Mouse (Mus musculus): ENCODE results near the gene Maff. TPM values are rescaled to one million over a fixed set of nuclear protein-coding genes. Genes with fewer than 3 reads are reported as not detected.
A peak's percentile ranks its signal among the peaks of the same experiment; 100 is the strongest.

Maff gene
- total RNA-seq, 4 experiments from 2014 or later, result 1.2 to 3.8 (median 1.5) TPM

- DNase-seq (ENCODE audit: low spot score in 2 of 2), result no peak
Measured at GRCm38 (mm10) chr15:79361023-79361422, 14.6 kb downstream of the Maff start.

- no peak for DNase-seq (ENCODE audit: low spot score in 2 of 2)
Measured at GRCm38 (mm10) chr15:79364120-79364519, 17.7 kb downstream of the Maff start.

- DNase-seq (ENCODE audit: low spot score in 2 of 2), result no peak
Measured at GRCm38 (mm10) chr15:79365068-79365467, 18.6 kb downstream of the Maff start.

- DNase-seq (ENCODE audit: low spot score in 2 of 2), result no peak
Measured at GRCm38 (mm10) chr15:79366402-79366801, 20.0 kb downstream of the Maff start.

GRCm38 (mm10) chr15:79368313-79368811 lies 21.9 kb downstream of the Maff start:
- no peak for DNase-seq (ENCODE audit: low spot score in 2 of 2)

- DNase-seq (ENCODE audit: low spot score in 2 of 2), result no peak
Measured at GRCm38 (mm10) chr15:79368861-79369440, 22.5 kb downstream of the Maff start.

GRCm38 (mm10) chr15:79369452-79370280 lies 23.2 kb downstream of the Maff start:
- DNase-seq (ENCODE audit: low spot score in 2 of 2), result no peak

- no peak for DNase-seq (ENCODE audit: low spot score in 2 of 2)
Measured at GRCm38 (mm10) chr15:79370281-79370843, 23.9 kb downstream of the Maff start.

- no peak for DNase-seq (ENCODE audit: low spot score in 2 of 2)
Measured at GRCm38 (mm10) chr15:79374760-79375159, 28.3 kb downstream of the Maff start.

- DNase-seq (ENCODE audit: low spot score in 2 of 2), result peak in 1 of 2 experiments; percentile 54
Measured at GRCm38 (mm10) chr15:79377681-79378080, 31.3 kb downstream of the Maff start.

GRCm38 (mm10) chr15:79378608-79379007 lies 32.2 kb downstream of the Maff start:
- DNase-seq (ENCODE audit: low spot score in 2 of 2), result no peak

- no peak for DNase-seq (ENCODE audit: low spot score in 2 of 2)
Measured at GRCm38 (mm10) chr15:79379658-79380057, 33.2 kb downstream of the Maff start.

- peak; percentile 49 to 57 for DNase-seq (ENCODE audit: low spot score in 2 of 2)
Measured at GRCm38 (mm10) chr15:79380468-79381444, 34.3 kb downstream of the Maff start.

GRCm38 (mm10) chr15:79381644-79382043 lies 35.2 kb downstream of the Maff start:
- DNase-seq (ENCODE audit: low spot score in 2 of 2), result no peak

- DNase-seq (ENCODE audit: low spot score in 2 of 2), result no peak
Measured at GRCm38 (mm10) chr15:79387081-79387480, 40.7 kb downstream of the Maff start.

- no peak for DNase-seq (ENCODE audit: low spot score in 2 of 2)
Measured at GRCm38 (mm10) chr15:79387611-79388010, 41.2 kb downstream of the Maff start.

GRCm38 (mm10) chr15:79388171-79388570 lies 41.8 kb downstream of the Maff start:
- DNase-seq (ENCODE audit: low spot score in 2 of 2), result no peak

- DNase-seq (ENCODE audit: low spot score in 2 of 2), result no peak
Measured at GRCm38 (mm10) chr15:79390434-79390833, 44.0 kb downstream of the Maff start.

- peak in 1 of 2 experiments; percentile 61 for DNase-seq (ENCODE audit: low spot score in 2 of 2)
Measured at GRCm38 (mm10) chr15:79391447-79392093, 45.1 kb downstream of the Maff start.

GRCm38 (mm10) chr15:79392527-79392926 lies 46.1 kb downstream of the Maff start:
- no peak for DNase-seq (ENCODE audit: low spot score in 2 of 2)

- no peak for DNase-seq (ENCODE audit: low spot score in 2 of 2)
Measured at GRCm38 (mm10) chr15:79393101-79393500, 46.7 kb downstream of the Maff start.

All from left cerebral cortex, adult 8-10 months (tissue).